In the genomic region with DNA sequence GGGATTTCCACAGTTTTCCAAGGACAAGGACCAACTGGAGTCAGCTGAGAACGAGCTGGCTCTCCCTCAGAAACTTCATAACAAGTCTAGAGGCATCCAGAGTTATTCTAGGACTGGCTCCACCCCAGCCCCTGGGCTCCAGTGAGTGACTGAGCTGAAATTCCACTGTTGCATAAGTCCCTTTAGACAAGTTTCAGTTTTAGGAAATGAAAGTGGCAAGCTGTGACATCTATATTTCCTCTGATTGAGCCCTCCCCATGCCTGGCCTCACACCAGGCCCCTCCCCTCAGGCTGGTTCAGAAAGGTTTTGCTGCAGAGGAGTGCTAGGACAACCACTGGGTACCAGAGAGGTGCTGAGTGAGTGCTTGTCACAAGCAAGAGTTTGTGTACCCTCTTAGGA, we compare ENCODE assay signal across 7 mouse cellular contexts. TPM values are rescaled to one million over a fixed set of nuclear protein-coding genes. Genes with fewer than 3 reads are reported as not detected.
DNase-seq lines count a peak whose midpoint lies in the region; ATAC-seq and TF ChIP-seq lines count a peak whose summit lies in the region.

No protein-coding gene starts in this region.

- H3K27me3 ChIP-seq in kidney, postnatal 0 days (ENCODE audit: insufficient read depth, low read length): no peaks in the 10 kb centered on the region
- H3K27me3 ChIP-seq in lung, embryonic 15.5 days: no peaks in the 10 kb centered on the region
- peaks cover 3% of the 10 kb centered on the region; the same call in 1 of the 2 replicates for H3K27me3 ChIP-seq in small intestine, adult 2 months (ENCODE audit: control insufficient read depth, insufficient read depth, low read length)

- no peak for TF ChIP-seq CTCF in kidney, postnatal 0 days (IDR thresholded peaks at IDR 0.05; ENCODE audit: low read depth)
- TF ChIP-seq CTCF in small intestine, adult 2 months (IDR thresholded peaks at IDR 0.05; ENCODE audit: extremely low read depth, insufficient read length, insufficient replicate concordance, low read depth, low read length): no peak

- DNase-seq in Muller cell, postnatal 12 days (ENCODE audit: inconsistent ontology term): peak; percentile 90
- peak; percentile 45 for DNase-seq in adrenal gland, postnatal 25 days
- DNase-seq in kidney, postnatal 0 days (ENCODE audit: low spot score): peak; percentile 57
- no peak for DNase-seq in c-Kit-positive CD71-positive TER-119-positive erythroid progenitor cells, embryonic 14.5 days (ENCODE audit: low spot score)

- no peaks in the 10 kb centered on the region for H3K9me3 ChIP-seq in kidney, postnatal 0 days (replicated peaks; ENCODE audit: low read length)
- H3K9me3 ChIP-seq in lung, embryonic 15.5 days: no peaks in the 10 kb centered on the region

- no peak overlapping the region for H3K9ac ChIP-seq in kidney, postnatal 0 days (ENCODE audit: low read depth, low read length)
- no peak overlapping the region for H3K9ac ChIP-seq in lung, embryonic 15.5 days

- TF ChIP-seq POLR2A in small intestine, adult 2 months (IDR thresholded peaks at IDR 0.05; ENCODE audit: low read depth, low read length): no peak

- 0 out of 2 replicates have a peak, but pooled peaks cover 3% of the 10 kb centered on the region for H3K4me1 ChIP-seq in kidney, postnatal 0 days (replicated peaks; ENCODE audit: insufficient read depth, low read length)
- peaks cover 7% of the 10 kb centered on the region for H3K4me1 ChIP-seq in lung, embryonic 15.5 days
- peaks cover 8% of the 10 kb centered on the region for H3K4me1 ChIP-seq in small intestine, adult 2 months (ENCODE audit: control insufficient read depth, insufficient read depth, insufficient read length, low read length)

- WGBS in kidney, postnatal 0 days: 33% methylated on average over 1 of the region's 1 CpGs
- 4% methylated on average over 1 of the region's 1 CpGs for WGBS in lung, embryonic 15.5 days
- 11% methylated on average over 1 of the region's 1 CpGs for WGBS in small intestine, adult 2 months

- H3K27ac ChIP-seq in kidney, postnatal 0 days: no peak overlapping the region
- 0 out of 2 replicates have a peak overlapping the region, but pooled peaks have one; percentile 16 for H3K27ac ChIP-seq in lung, embryonic 15.5 days
- H3K27ac ChIP-seq in small intestine, adult 2 months (ENCODE audit: insufficient read depth, low read depth, low read length): peak overlapping the region; percentile 77

- no peaks in the 10 kb centered on the region for H3K36me3 ChIP-seq in kidney, postnatal 0 days (ENCODE audit: insufficient read depth, low read length)
- H3K36me3 ChIP-seq in lung, embryonic 15.5 days: no peaks in the 10 kb centered on the region
- H3K36me3 ChIP-seq in small intestine, adult 2 months (ENCODE audit: control insufficient read depth, insufficient read depth, low read length): no peaks in the 10 kb centered on the region

- ATAC-seq in granulocyte monocyte progenitor cell, adult 5-6 weeks (replicated peaks; ENCODE audit: poor library complexity, severe bottlenecking): peak; percentile 85
- ATAC-seq in kidney, postnatal 0 days (replicated peaks; ENCODE audit: low FRiP score, low read depth): peak; percentile 29; the same call in 1 of the 2 replicates
- peak; percentile 80; the same call in 1 of the 2 replicates for ATAC-seq in lung, embryonic 15.5 days (ENCODE audit: borderline replicate concordance, extremely low read depth, low FRiP score, low TSS enrichment)

- H3K4me2 ChIP-seq in kidney, postnatal 0 days (ENCODE audit: low read length): no peak overlapping the region
- no peak overlapping the region for H3K4me2 ChIP-seq in lung, embryonic 15.5 days

- no peak overlapping the region for H3K4me3 ChIP-seq in kidney, postnatal 0 days (replicated peaks; ENCODE audit: low read depth, low read length)
- H3K4me3 ChIP-seq in lung, embryonic 15.5 days: no peak overlapping the region
- no peak overlapping the region for H3K4me3 ChIP-seq in small intestine, adult 2 months (ENCODE audit: low read depth, low read length)

RNA-seq across cellular contexts. Expression of gene Tlr2, which starts 21.4 kb away (rescaled TPM):
- 1.7 and 3.9 TPM in 2 replicates for total RNA-seq in adrenal gland, postnatal 25 days (2021)
- total RNA-seq in granulocyte monocyte progenitor cell, adult 5-6 weeks (2014; fragmentation: Nextera tagmentation): 11.2 and 13.4 TPM in 2 replicates
- 7.8 and 14.1 TPM in 2 replicates for total RNA-seq in granulocyte monocyte progenitor cell, adult 5-6 weeks (2017)
- 3.9 and 4.4 TPM in 2 replicates for polyA plus RNA-seq in kidney, postnatal 0 days (2015; fragmentation: Nextera tagmentation; extraction: Ambion mirVana)
- 3.5 and 3.9 TPM in 2 replicates for polyA plus RNA-seq in lung, embryonic 15.5 days (2015; fragmentation: Nextera tagmentation; extraction: Ambion mirVana)
- polyA plus RNA-seq in small intestine, adult 2 months (2012; rRNA removed): 0.84 and 1.1 TPM in 2 replicates

Comparison
In these comparisons a context has a peak if more than half of its experiments do, and no peak if none do; other contexts are left out.
1. ATAC-seq: peak in every context shown above with its lines; median percentile 85 in granulocyte monocyte progenitor cell, adult 5-6 weeks; 80 in lung, embryonic 15.5 days; 29 in kidney, postnatal 0 days.